Mouse (Mus musculus): ENCODE data around the gene Pgm1. TPM values are rescaled to one million over a fixed set of nuclear protein-coding genes. Genes with fewer than 3 reads are reported as not detected.

The Pgm1 gene
- polyA plus RNA-seq, 1 experiment from 2014 or later: 89.5 TPM

DNA sequence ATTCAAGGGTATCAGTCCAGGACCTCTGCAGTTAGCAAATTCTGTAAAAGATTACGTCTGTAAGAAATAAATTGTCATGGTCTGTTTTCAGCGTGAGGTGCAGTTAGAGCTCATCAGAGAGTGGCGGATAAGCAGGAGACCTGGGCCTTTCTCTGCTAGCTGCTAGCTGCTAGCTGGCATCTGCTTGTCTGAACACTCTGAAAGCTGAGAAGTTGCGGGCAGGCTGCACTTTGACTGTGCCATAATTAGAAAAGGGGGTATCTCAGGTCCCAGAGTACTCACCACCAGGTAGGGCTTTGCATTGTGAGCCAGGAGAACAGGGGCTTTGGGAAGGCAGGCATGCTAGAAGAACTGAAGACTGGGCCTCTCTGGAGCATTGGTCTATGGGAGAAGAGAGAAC lies 2.6 kb downstream of the Pgm1 start:
- no peaks in the 10 kb centered on the region for H3K9me3 ChIP-seq (ENCODE audit: low read length)
- no peak overlapping the region for H3K4me3 ChIP-seq (ENCODE audit: low read length)
- H3K27ac ChIP-seq (ENCODE audit: low read length): no peak overlapping the region
- no peak overlapping the region for H3K9ac ChIP-seq (replicated peaks; ENCODE audit: low read length)
- no peaks in the 10 kb centered on the region for H3K27me3 ChIP-seq (ENCODE audit: insufficient read depth, low read length)
- ATAC-seq (ENCODE audit: low FRiP score, low TSS enrichment): no peak
- H3K4me1 ChIP-seq (ENCODE audit: insufficient read depth, low read length): peaks cover 17% of the 10 kb centered on the region
- H3K36me3 ChIP-seq (ENCODE audit: insufficient read depth, low read length): no peaks in the 10 kb centered on the region
- no peak overlapping the region for H3K4me2 ChIP-seq (replicated peaks; ENCODE audit: low read depth, low read length)
- WGBS: 84% methylated on average over 4 of the region's 4 CpGs

DNA sequence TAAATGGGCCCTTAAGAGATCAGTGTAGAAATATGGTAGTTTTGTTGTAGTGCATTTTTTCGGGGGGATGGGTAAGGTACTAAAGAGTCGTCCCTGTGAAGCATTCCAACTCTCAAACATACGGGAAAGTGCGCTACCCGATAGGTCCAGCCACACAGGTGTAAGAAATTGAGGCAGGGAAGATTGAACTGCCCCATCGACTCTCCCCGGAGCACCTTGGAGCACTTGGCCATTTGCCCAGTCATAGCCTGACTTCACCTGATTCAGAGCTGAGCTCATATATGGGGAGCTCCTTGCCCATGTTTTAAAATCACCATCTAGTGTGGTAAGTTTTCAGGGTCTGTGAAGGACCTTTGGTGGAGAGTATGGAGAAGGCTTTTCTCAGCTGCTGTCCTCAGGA lies 5.6 kb downstream of the Pgm1 start:
- H3K4me3 ChIP-seq (ENCODE audit: low read length): no peak overlapping the region
- H3K9me3 ChIP-seq (ENCODE audit: low read length): no peaks in the 10 kb centered on the region
- WGBS: 81% methylated on average over 7 of the region's 7 CpGs
- H3K27me3 ChIP-seq (ENCODE audit: insufficient read depth, low read length): no peaks in the 10 kb centered on the region
- ATAC-seq (ENCODE audit: low FRiP score, low TSS enrichment): no peak
- peaks cover 12% of the 10 kb centered on the region for H3K4me1 ChIP-seq (ENCODE audit: insufficient read depth, low read length)
- H3K36me3 ChIP-seq (ENCODE audit: insufficient read depth, low read length): no peaks in the 10 kb centered on the region
- H3K27ac ChIP-seq (ENCODE audit: low read length): no peak overlapping the region
- no peak overlapping the region for H3K4me2 ChIP-seq (replicated peaks; ENCODE audit: low read depth, low read length)
- no peak overlapping the region for H3K9ac ChIP-seq (replicated peaks; ENCODE audit: low read length)

DNA sequence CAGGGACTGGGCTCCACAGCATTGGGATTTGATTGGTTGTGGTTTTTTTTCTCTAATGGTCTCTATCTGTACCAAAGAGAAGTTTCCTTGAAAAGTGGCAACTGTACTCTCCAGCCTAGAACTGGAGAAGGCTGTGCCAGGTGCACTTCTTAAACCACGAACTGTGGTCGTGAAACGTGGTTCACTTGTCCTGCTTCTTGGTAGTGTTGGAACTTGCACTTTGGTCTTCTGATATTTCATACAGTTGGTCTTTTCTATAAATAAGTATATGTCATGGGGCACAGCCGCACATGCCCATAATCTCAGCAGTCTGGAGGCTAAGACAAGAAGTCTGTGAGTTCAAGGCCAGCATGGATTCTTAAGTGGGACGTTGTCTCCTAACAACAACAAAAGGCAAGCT lies 7.1 kb downstream of the Pgm1 start:
- Histone ChIP-seq H3K27me3 (ENCODE audit: insufficient read depth, low read length) (no peaks in the 10 kb centered on the region), H3K9ac (replicated peaks; ENCODE audit: low read length) (no peak overlapping the region), H3K36me3 (ENCODE audit: insufficient read depth, low read length) (no peaks in the 10 kb centered on the region), H3K4me1 (ENCODE audit: insufficient read depth, low read length) (peaks cover 3% of the 10 kb centered on the region; the same call in 1 of the 2 replicates), H3K4me3 (ENCODE audit: low read length) (no peak overlapping the region), H3K9me3 (ENCODE audit: low read length) (no peaks in the 10 kb centered on the region), H3K4me2 (replicated peaks; ENCODE audit: low read depth, low read length) (no peak overlapping the region), H3K27ac (ENCODE audit: low read length) (no peak overlapping the region)
- 86% methylated on average over 5 of the region's 5 CpGs for WGBS
- ATAC-seq (ENCODE audit: low FRiP score, low TSS enrichment): no peak

DNA sequence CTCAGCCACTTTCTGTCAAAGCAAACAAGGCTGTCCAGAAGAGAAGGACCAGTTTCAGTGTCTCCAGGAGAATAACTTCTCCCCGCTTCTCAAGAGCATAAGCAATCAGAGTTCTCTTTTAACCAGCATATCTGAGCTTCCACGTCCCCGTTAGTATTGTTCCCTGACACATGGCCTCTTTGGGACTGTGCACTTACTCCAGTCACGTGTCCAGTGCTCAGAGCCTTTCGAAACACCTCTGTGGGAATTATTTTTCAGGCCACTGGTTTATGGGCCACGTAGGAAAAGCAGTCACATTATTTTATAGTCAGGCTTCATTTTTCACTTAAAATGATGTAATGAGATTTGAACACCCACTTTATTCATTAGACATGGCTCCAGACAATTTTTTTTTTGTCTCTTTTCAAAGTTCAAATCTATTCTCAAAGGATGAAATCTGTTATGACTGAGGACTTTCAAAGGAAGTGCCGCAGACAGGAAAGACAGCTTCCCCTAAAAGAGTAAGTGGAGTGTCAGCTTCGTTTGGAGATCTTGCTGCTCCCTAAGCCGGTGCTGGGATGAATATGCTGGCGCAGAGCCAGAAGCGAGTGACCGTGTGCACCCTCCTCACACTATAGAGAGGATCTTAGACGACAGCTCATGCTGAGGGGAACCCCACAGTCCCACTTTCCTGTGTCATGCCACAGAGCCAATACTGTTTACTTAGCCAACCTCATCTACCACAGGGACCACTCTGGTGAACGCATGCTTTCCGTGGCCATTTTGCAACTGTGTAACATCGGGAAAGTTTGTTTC lies 10.7 kb downstream of the Pgm1 start:
- H3K27ac ChIP-seq (ENCODE audit: low read length): no peak overlapping the region
- H3K27me3 ChIP-seq (ENCODE audit: insufficient read depth, low read length): no peaks in the 10 kb centered on the region
- no peak overlapping the region for H3K9ac ChIP-seq (replicated peaks; ENCODE audit: low read length)
- H3K36me3 ChIP-seq (ENCODE audit: insufficient read depth, low read length): no peaks in the 10 kb centered on the region
- 63% methylated on average over 16 of the region's 16 CpGs for WGBS
- no peaks in the 10 kb centered on the region for H3K4me1 ChIP-seq (ENCODE audit: insufficient read depth, low read length)
- H3K9me3 ChIP-seq (ENCODE audit: low read length): no peaks in the 10 kb centered on the region
- H3K4me3 ChIP-seq (ENCODE audit: low read length): no peak overlapping the region
- no peak for ATAC-seq (ENCODE audit: low FRiP score, low TSS enrichment)
- no peak overlapping the region for H3K4me2 ChIP-seq (replicated peaks; ENCODE audit: low read depth, low read length)

DNA sequence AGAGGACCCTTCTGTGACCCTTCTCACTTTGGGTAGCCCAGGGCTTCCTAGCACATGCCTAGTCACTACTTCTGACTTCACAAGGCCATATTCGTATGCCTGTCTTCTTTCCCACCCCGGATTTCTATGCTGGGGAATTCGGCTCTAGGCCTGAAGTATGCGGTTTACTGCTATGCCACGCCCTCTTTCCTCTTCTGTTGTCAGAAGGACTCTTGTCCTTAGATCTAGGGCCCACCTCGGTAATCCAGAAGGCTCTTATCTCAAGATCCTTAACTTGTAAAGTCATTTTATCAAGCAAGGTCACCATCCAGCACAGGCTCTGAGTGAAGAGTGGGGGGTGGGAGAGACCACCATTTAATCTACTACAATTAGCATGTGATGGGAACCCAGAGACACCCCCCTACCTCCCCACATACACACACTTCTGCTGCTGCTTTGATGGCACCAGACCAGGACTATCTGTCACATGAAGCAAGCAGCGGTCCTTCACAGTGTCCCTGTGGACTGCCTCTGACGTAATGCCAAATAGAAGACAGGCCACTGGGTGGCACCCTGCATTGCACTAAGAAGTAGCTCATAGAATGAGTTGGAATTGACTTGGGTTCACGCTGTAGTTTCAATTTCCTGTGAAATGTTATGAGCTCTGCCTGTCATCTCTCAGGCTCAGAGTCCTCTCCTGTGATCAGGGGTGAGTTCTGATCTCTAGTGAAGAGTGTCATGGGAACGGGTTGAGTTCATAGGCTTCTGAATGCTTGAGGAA lies 12.6 kb downstream of the Pgm1 start:
- WGBS: 72% methylated on average over 10 of the region's 10 CpGs
- Histone ChIP-seq H3K9me3 (ENCODE audit: low read length) (no peaks in the 10 kb centered on the region), H3K36me3 (ENCODE audit: insufficient read depth, low read length) (no peaks in the 10 kb centered on the region), H3K9ac (replicated peaks; ENCODE audit: low read length) (no peak overlapping the region), H3K27me3 (ENCODE audit: insufficient read depth, low read length) (no peaks in the 10 kb centered on the region), H3K4me2 (replicated peaks; ENCODE audit: low read depth, low read length) (no peak overlapping the region), H3K4me1 (ENCODE audit: insufficient read depth, low read length) (no peaks in the 10 kb centered on the region), H3K4me3 (ENCODE audit: low read length) (no peak overlapping the region), H3K27ac (ENCODE audit: low read length) (no peak overlapping the region)
- no peak for ATAC-seq (ENCODE audit: low FRiP score, low TSS enrichment)

DNA sequence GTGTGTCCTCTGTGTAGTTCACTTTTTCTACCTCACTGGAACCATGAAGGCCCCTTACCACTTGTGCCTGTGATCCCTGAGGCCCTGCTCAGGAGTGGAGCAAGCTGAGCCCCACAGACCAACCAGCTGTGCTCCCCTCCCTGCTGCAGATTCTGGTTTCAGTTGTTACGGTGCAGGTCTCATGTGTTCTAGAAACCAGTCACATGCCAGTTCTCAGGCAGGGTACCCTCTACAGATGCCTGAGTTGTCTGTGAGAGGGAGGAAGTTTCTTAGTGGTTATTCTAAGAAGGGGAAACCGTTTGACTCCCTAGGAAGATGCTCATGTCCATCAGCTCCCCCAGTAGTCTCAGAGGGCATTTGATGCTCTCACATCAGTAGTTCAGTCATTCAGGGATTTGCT lies 15.4 kb downstream of the Pgm1 start:
- Histone ChIP-seq H3K27ac (ENCODE audit: low read length) (no peak overlapping the region), H3K27me3 (ENCODE audit: insufficient read depth, low read length) (no peaks in the 10 kb centered on the region), H3K4me1 (ENCODE audit: insufficient read depth, low read length) (no peaks in the 10 kb centered on the region), H3K9ac (replicated peaks; ENCODE audit: low read length) (no peak overlapping the region), H3K36me3 (ENCODE audit: insufficient read depth, low read length) (no peaks in the 10 kb centered on the region), H3K4me2 (replicated peaks; ENCODE audit: low read depth, low read length) (no peak overlapping the region), H3K9me3 (ENCODE audit: low read length) (no peaks in the 10 kb centered on the region), H3K4me3 (ENCODE audit: low read length) (no peak overlapping the region)
- ATAC-seq (ENCODE audit: low FRiP score, low TSS enrichment): no peak
- WGBS: 65% methylated on average over 2 of the region's 2 CpGs

DNA sequence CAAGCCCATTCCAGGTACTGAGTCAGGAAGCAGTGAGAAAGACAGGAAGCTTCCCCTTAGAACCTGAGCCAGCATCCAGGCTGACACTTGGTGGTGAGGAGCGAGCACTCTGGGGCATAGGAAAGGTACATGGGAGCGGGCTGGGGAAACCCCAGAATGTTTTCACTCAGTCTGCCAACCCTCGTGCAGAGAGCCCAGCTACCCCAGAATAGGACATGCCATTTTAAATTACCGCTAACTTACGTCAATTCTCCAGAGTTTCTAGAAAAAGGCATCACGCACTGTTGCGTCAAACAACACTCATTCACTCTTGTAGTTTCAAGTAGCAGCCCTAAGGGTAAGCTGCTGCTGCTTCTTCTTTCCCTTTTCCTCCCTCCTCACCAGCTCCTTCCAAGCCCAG lies 15.8 kb downstream of the Pgm1 start:
- Histone ChIP-seq H3K27ac (ENCODE audit: low read length) (no peak overlapping the region), H3K9me3 (ENCODE audit: low read length) (no peaks in the 10 kb centered on the region), H3K4me2 (replicated peaks; ENCODE audit: low read depth, low read length) (no peak overlapping the region), H3K27me3 (ENCODE audit: insufficient read depth, low read length) (no peaks in the 10 kb centered on the region), H3K9ac (replicated peaks; ENCODE audit: low read length) (no peak overlapping the region), H3K4me1 (ENCODE audit: insufficient read depth, low read length) (no peaks in the 10 kb centered on the region), H3K4me3 (ENCODE audit: low read length) (no peak overlapping the region), H3K36me3 (ENCODE audit: insufficient read depth, low read length) (no peaks in the 10 kb centered on the region)
- 87% methylated on average over 7 of the region's 7 CpGs for WGBS
- no peak for ATAC-seq (ENCODE audit: low FRiP score, low TSS enrichment)

DNA sequence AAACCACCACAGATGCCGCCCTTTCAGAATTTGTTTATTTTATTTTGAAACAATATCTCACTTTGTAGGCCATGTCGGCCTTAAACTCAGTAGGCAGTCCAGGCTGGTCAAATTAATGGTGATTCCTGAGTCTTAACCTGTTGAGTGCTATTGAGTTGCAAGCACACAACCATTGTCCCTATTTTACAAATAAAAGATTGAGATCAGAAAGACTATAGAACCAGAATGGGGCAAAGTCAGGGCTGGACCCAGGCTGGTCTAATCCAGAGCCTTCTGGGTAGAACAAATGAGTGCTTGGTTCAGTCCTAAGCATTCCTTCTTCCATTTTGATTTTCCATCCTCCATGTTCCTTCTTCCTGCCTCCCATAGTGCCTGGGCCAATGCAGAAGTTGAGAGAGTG lies 17.3 kb downstream of the Pgm1 start:
- H3K36me3 ChIP-seq (ENCODE audit: insufficient read depth, low read length): no peaks in the 10 kb centered on the region
- no peaks in the 10 kb centered on the region for H3K9me3 ChIP-seq (ENCODE audit: low read length)
- no peaks in the 10 kb centered on the region for H3K4me1 ChIP-seq (ENCODE audit: insufficient read depth, low read length)
- no peak for ATAC-seq (ENCODE audit: low FRiP score, low TSS enrichment)
- 86% methylated on average over 2 of the region's 2 CpGs for WGBS
- no peak overlapping the region for H3K4me2 ChIP-seq (replicated peaks; ENCODE audit: low read depth, low read length)
- no peaks in the 10 kb centered on the region for H3K27me3 ChIP-seq (ENCODE audit: insufficient read depth, low read length)
- no peak overlapping the region for H3K4me3 ChIP-seq (ENCODE audit: low read length)
- H3K27ac ChIP-seq (ENCODE audit: low read length): no peak overlapping the region
- H3K9ac ChIP-seq (replicated peaks; ENCODE audit: low read length): no peak overlapping the region

DNA sequence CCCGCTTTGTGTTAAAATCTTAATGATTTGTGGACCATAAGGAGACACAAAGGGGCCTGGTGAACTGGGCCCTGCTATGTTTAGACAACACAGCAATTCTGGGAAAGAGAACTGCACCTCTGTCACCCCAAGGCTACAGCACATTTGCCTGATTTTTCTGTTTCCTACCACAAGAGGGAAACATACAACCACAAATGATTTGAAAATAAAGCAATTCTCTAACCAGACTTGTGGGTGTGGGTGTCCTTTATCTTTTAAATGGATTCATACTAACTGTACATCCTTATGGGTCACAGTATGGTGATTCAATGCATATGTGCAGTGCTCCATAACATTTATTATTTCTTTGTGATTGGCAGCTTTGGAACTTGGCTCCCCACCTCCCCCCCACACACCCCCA lies 18.0 kb downstream of the Pgm1 start:
- H3K4me1 ChIP-seq (ENCODE audit: insufficient read depth, low read length): no peaks in the 10 kb centered on the region
- H3K4me3 ChIP-seq (ENCODE audit: low read length): no peak overlapping the region
- no peaks in the 10 kb centered on the region for H3K27me3 ChIP-seq (ENCODE audit: insufficient read depth, low read length)
- H3K9ac ChIP-seq (replicated peaks; ENCODE audit: low read length): no peak overlapping the region
- no peaks in the 10 kb centered on the region for H3K9me3 ChIP-seq (ENCODE audit: low read length)
- H3K27ac ChIP-seq (ENCODE audit: low read length): no peak overlapping the region
- WGBS: 78% methylated on average over 1 of the region's 1 CpGs
- ATAC-seq (ENCODE audit: low FRiP score, low TSS enrichment): no peak; the same call in 1 of the 2 replicates
- H3K36me3 ChIP-seq (ENCODE audit: insufficient read depth, low read length): no peaks in the 10 kb centered on the region
- no peak overlapping the region for H3K4me2 ChIP-seq (replicated peaks; ENCODE audit: low read depth, low read length)

DNA sequence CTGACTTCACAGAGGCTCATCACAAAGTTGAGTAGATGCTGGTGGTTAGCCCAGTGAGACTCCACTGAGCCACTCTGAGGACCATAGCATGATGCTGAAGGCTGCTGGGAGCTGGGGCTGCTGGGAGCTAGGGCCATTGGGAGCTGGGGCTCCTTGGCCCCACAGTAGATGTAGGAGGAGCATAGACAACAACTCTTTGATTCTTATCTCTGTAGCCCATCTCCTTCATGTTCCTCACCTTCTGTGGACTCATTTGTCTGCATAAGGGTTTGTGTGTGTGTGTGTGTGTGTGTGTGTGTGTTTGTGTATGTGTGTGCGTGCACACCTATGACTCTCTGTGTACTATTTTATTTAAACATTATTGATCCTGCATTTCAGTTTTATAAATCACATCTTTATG lies 18.7 kb downstream of the Pgm1 start:
- WGBS: 95% methylated on average over 1 of the region's 1 CpGs
- no peak for ATAC-seq (ENCODE audit: low FRiP score, low TSS enrichment)
- H3K36me3 ChIP-seq (ENCODE audit: insufficient read depth, low read length): no peaks in the 10 kb centered on the region
- no peak overlapping the region for H3K9ac ChIP-seq (replicated peaks; ENCODE audit: low read length)
- H3K27ac ChIP-seq (ENCODE audit: low read length): no peak overlapping the region
- no peak overlapping the region for H3K4me3 ChIP-seq (ENCODE audit: low read length)
- no peaks in the 10 kb centered on the region for H3K27me3 ChIP-seq (ENCODE audit: insufficient read depth, low read length)
- no peak overlapping the region for H3K4me2 ChIP-seq (replicated peaks; ENCODE audit: low read depth, low read length)
- no peaks in the 10 kb centered on the region for H3K4me1 ChIP-seq (ENCODE audit: insufficient read depth, low read length)
- no peaks in the 10 kb centered on the region for H3K9me3 ChIP-seq (ENCODE audit: low read length)
